Mouse (Mus musculus) heart, adult 18-20 months (tissue): ENCODE measurements around the gene Xxylt1. TPM values are rescaled to one million over a fixed set of nuclear protein-coding genes. Genes with fewer than 3 reads are reported as not detected.

ENCODE experiments used
- DNase-seq, 2 experiments: peaks; one replicate each; pipeline ENCODE4 v3.0.0; 2021 to 2022; ENCODE audit warnings: mixed read lengths in 1 of 2
- total RNA-seq, 2 experiments: library from RNA; stranded (reverse); gene quantifications; 2 replicates each; pipeline ENCODE4 v1.2.3; 2021

Gene Xxylt1
- total RNA-seq, 2 experiments from 2014 or later: 10.2 to 10.9 TPM

DNA sequence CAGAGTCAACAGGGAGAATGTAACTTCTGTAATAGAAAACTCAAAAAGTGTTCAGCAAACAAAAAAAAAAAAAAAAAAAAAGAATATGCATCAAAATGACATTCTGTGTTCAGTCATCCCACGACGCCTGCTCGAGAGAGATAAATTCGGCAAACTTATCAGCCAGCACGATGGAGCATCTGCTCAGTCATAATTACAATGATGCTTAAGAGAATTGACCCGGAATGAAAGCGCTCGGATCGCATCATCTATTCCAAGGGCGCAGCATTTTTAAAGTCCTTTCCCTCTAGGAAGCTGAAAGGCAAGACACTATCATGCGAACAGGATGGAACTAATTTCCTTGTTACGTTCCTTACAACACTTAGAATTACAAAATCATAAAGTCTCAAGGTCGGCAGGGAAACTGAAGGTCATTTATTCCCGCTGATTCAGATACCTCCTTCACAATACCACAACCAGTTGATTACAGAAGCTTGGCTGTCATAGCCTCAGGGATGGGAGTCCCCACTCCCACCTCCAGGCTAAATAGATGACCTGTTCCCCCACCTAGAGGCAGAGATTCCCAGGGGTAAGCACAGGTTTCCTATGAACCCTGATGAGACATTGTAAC lies 165.5 kb downstream of the Xxylt1 start:
- DNase-seq: no peak

Other genes starting within 250 kb of the Xxylt1 start
- gene Acap2, start 119.8 kb upstream of the Xxylt1 start, total RNA-seq: 10 to 100 TPM; 16.8 to 18.7 TPM
- gene Ppp1r2, start 193.8 kb upstream of the Xxylt1 start, total RNA-seq: 10 to 100 TPM; 77.5 to 85.2 TPM
- gene Apod, start 233.4 kb upstream of the Xxylt1 start, total RNA-seq: 1 to 10 TPM; 5.5 to 6.8 TPM